Mouse (Mus musculus) heart, adult 2 months (tissue): ENCODE data around the gene Tnip1. TPM values are rescaled to one million over a fixed set of nuclear protein-coding genes. Genes with fewer than 3 reads are reported as not detected.

Experiments used
- DNase-seq, 2 experiments: peaks; one replicate each; pipeline ENCODE4 v3.0.0; 2021
- H3K27ac ChIP-seq: fragments of 200-600 bp; 2 replicates; pipeline ENCODE4 v1.8.1; 2022
- H3K27me3 ChIP-seq: fragments of 200-500 bp; 2 replicates; pipeline ENCODE4 v1.6.1; 2012; ENCODE audit warnings: mild to moderate bottlenecking, low read length, inconsistent platforms, mixed read lengths; ENCODE audit not compliant: control insufficient read depth, insufficient read depth
- H3K36me3 ChIP-seq: fragments of 200-500 bp; 2 replicates; pipeline ENCODE4 v1.6.1; 2012; ENCODE audit warnings: low read length, inconsistent platforms; ENCODE audit not compliant: control insufficient read depth, insufficient read depth
- H3K4me1 ChIP-seq: fragments of 200-500 bp; 2 replicates; pipeline ENCODE4 v1.6.1; 2011; ENCODE audit warnings: low read length; ENCODE audit not compliant: control insufficient read depth, insufficient read depth
- H3K4me3 ChIP-seq: fragments of 200-600 bp; 2 replicates; pipeline ENCODE4 v1.8.1; 2022
- H3K79me2 ChIP-seq: fragments of 200-500 bp; replicated peaks from 2 replicates; pipeline ENCODE4 v1.6.1; 2012; ENCODE audit warnings: mild to moderate bottlenecking, inconsistent platforms, low read length, moderate library complexity, mixed read lengths; ENCODE audit not compliant: control insufficient read depth, insufficient read depth
- H3K9ac ChIP-seq: fragments of 200-500 bp; 2 replicates; pipeline ENCODE4 v1.6.1; 2012; ENCODE audit warnings: low read depth, mild to moderate bottlenecking, control low read depth, inconsistent platforms, low read length, mixed read lengths
- CTCF ChIP-seq: fragments of 200-600 bp; IDR thresholded peaks from 2 replicates; pipeline ENCODE4 v1.8.1; 2022; ENCODE audit warnings: antibody characterized with exemption, mild to moderate bottlenecking, moderate library complexity
- EP300 ChIP-seq: fragments of 200-500 bp; IDR thresholded peaks from 2 replicates; pipeline ENCODE4 v1.6.1; 2011; ENCODE audit warnings: low read depth, low read length, control low read depth; ENCODE audit not compliant: insufficient read depth
- POLR2A ChIP-seq: fragments of 200-500 bp; IDR thresholded peaks from 2 replicates; pipeline ENCODE4 v1.6.1; 2011; ENCODE audit warnings: mild to moderate bottlenecking, low read depth, low read length, control low read depth; ENCODE audit not compliant: insufficient read depth
- WGBS: fragments of 180-500 bp; shearing (Covaris S2); methylation state at CpG from one replicate; pipeline ENCODE4 v1.1.7; 2018; 5-methylcytosine and 5-hydroxymethylcytosine counted together
- intact Hi-C: fragments of 180-260 bp; cut with DNase I; formaldehyde crosslinking; loops from one replicate; pipeline ENCODE4 v1.15.1; 2025
- polyA plus RNA-seq: library from polyadenylated mRNA; depleted of rRNA; stranded (reverse); fragments of >200 nt; gene quantifications from 2 replicates; pipeline ENCODE4 v1.2.3, GENCODE M21; 2012
- total RNA-seq, 2 experiments: library from RNA; stranded (reverse); gene quantifications; 2 replicates each; pipeline ENCODE4 v1.2.3; 2021

Gene Tnip1
- total and polyA plus RNA-seq, 3 experiments = 25.9 to 34.4 (median 31.9) TPM

DNA sequence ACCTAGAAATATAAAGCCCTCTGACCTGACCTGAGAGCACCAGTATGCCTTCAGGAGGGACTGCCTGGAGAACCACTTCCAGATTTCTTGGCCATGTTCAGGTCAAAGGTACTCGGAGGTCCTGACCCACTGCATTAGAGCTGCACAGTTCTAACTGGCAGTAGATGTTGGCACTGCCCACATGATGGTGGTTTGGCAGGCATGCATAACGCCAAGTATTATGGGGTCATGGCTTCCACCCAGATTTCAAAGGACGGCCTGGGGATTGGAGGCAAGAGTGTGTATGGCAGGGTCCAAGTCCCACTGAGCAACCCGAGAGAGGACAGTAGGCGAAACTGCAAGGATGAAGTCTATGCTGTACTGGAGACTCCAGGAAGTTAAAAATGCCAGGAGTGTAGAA, 48.9 kb downstream of the Tnip1 start:
- peak; percentile 20; the same call in 1 of the 2 replicates for TF ChIP-seq CTCF
- no peak for TF ChIP-seq EP300
- no peak for TF ChIP-seq POLR2A
- no peaks in the 10 kb centered on the region for H3K27me3 ChIP-seq
- H3K9ac ChIP-seq = no peak overlapping the region
- intact Hi-C loops = no loop called here
- H3K4me3 ChIP-seq = no peak overlapping the region
- H3K36me3 ChIP-seq = no peaks in the 10 kb centered on the region; the same call in none of the 2 replicates
- no peaks in the 10 kb centered on the region for H3K79me2 ChIP-seq
- 64% methylated on average over 5 of the region's 5 CpGs for WGBS
- peak in 1 of 2 experiments; percentile 50 for DNase-seq
- H3K27ac ChIP-seq = no peak overlapping the region
- H3K4me1 ChIP-seq = no peaks in the 10 kb centered on the region; the same call in 1 of the 2 replicates

DNA sequence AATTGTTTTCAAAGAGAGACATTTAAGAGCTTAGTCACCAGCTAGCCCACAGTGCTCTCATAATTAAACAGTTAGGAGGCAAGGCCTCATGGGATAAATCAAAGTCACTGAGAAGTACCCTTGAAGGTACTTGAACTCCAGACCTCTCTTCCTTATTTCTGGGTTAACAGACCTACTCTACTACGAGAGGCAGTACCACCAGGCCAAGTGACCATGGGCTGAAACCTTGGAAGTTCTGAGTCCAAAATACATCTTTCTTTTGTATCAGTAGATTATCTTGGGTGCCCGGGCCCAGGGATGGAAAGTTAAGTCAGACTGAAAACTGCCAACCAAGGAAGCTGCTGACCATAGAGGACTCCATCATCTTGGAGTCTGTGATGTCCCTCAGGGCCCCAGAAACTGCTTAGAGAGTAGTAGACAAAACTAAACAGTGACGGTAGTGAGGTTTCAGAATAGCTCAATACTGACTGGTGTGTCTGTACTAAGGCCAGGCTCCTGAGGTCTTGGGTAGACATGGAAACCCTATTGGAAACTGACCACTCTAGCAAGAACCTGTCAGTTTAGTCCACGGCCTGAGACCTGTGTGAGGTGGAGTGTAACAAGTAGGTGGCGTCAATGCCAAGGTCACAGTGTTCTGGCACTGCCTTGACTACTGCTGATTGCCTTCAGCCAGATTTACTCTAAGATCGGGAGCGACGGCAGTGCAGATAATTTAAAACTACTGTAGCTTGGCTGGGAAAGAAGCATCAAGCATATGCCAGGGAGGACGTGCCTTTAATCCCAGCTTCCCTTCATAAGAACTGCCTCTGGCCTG, 50.0 kb downstream of the Tnip1 start:
- intact Hi-C loops = no loop called here
- Histone ChIP-seq H3K36me3 (no peaks in the 10 kb centered on the region; the same call in none of the 2 replicates), H3K27ac (peak overlapping the region; percentile 26; the same call in 1 of the 2 replicates), H3K27me3 (no peaks in the 10 kb centered on the region), H3K4me1 (no peaks in the 10 kb centered on the region; the same call in 1 of the 2 replicates), H3K4me3 (no peak overlapping the region), H3K9ac (no peak overlapping the region), H3K79me2 (no peaks in the 10 kb centered on the region)
- TF ChIP-seq CTCF (no peak), POLR2A (no peak), EP300 (no peak)
- DNase-seq = no peak
- 64% methylated on average over 9 of the region's 9 CpGs for WGBS

- no peak overlapping the region for H3K27ac ChIP-seq
- intact Hi-C loops = no loop called here
- TF ChIP-seq POLR2A (no peak), CTCF (no peak), EP300 (no peak)
- WGBS = 92% methylated on average over 7 of the region's 7 CpGs
- no peak for DNase-seq
- H3K27me3 ChIP-seq = no peaks in the 10 kb centered on the region
- no peak overlapping the region for H3K4me3 ChIP-seq
- H3K4me1 ChIP-seq = no peaks in the 10 kb centered on the region; the same call in none of the 2 replicates
- H3K79me2 ChIP-seq = no peaks in the 10 kb centered on the region
- H3K36me3 ChIP-seq = no peaks in the 10 kb centered on the region; the same call in none of the 2 replicates
- no peak overlapping the region for H3K9ac ChIP-seq
Measured at GRCm38 (mm10) chr11:54911671-54912502, 50.8 kb downstream of the Tnip1 start.

DNA sequence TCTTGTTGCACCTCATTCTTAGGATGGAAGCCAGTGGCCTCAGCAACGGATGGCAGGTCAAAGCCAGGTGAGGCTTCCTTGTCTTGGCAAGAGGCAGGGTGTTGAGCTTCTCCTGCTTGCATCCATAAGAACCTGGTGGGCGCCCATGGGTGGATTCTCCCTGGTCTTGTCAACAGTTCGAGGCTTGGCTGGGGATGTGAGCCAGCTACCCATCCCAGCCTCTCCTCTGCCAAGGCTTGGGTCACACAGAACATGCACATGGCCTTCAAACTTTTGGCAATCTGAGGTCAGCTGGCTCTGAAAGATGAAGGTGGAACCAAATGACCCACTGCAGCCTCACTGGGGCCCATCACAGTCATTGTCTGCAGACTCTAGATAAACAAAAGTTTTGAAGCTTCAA, 51.5 kb downstream of the Tnip1 start:
- TF ChIP-seq CTCF (no peak), POLR2A (no peak), EP300 (no peak)
- H3K4me3 ChIP-seq = no peak overlapping the region
- H3K4me1 ChIP-seq = peaks cover 1% of the 10 kb centered on the region
- H3K79me2 ChIP-seq = no peaks in the 10 kb centered on the region
- no peak overlapping the region for H3K27ac ChIP-seq
- no peaks in the 10 kb centered on the region for H3K27me3 ChIP-seq
- WGBS = 76% methylated on average over 3 of the region's 3 CpGs
- DNase-seq = no peak
- intact Hi-C loops = no loop called here
- H3K9ac ChIP-seq = no peak overlapping the region
- H3K36me3 ChIP-seq = no peaks in the 10 kb centered on the region; the same call in none of the 2 replicates

- intact Hi-C loops = no loop called here
- no peak overlapping the region for H3K4me3 ChIP-seq
- no peaks in the 10 kb centered on the region; the same call in none of the 2 replicates for H3K36me3 ChIP-seq
- H3K27me3 ChIP-seq = no peaks in the 10 kb centered on the region
- H3K4me1 ChIP-seq = peaks cover 1% of the 10 kb centered on the region
- TF ChIP-seq POLR2A = no peak
- TF ChIP-seq EP300 = no peak
- no peak for TF ChIP-seq CTCF
- DNase-seq = no peak
- H3K27ac ChIP-seq = no peak overlapping the region
- H3K79me2 ChIP-seq = no peaks in the 10 kb centered on the region
- WGBS = 87% methylated on average over 12 of the region's 12 CpGs
- H3K9ac ChIP-seq = no peak overlapping the region
Measured at GRCm38 (mm10) chr11:54910081-54910665, 52.5 kb downstream of the Tnip1 start.
